Mouse (Mus musculus) cortical plate, adult 2 months (tissue): Measurements from ENCODE around the gene Arl4a. TPM values are rescaled to one million over a fixed set of nuclear protein-coding genes. Genes with fewer than 3 reads are reported as not detected.

Experiments used
- H3K27ac ChIP-seq: fragments of 200-500 bp; 2 replicates; pipeline ENCODE4 v1.5.1; 2012; ENCODE audit warnings: low read length, control low read depth, inconsistent platforms; ENCODE audit not compliant: insufficient read depth
- H3K4me1 ChIP-seq: fragments of 200-500 bp; 2 replicates; pipeline ENCODE4 v1.6.1; 2011; ENCODE audit warnings: low read length; ENCODE audit not compliant: control insufficient read depth, insufficient read depth
- H3K4me3 ChIP-seq: fragments of 200-500 bp; 2 replicates; pipeline ENCODE4 v1.5.1; 2011; ENCODE audit warnings: mild to moderate bottlenecking, low read length, control low read depth; ENCODE audit not compliant: insufficient read depth
- CTCF ChIP-seq: fragments of 200-500 bp; IDR thresholded peaks from 2 replicates; pipeline ENCODE4 v1.5.1; 2011; ENCODE audit warnings: mild to moderate bottlenecking, control low read depth, low read length; ENCODE audit not compliant: insufficient read depth; ENCODE audit errors: extremely low read depth
- POLR2A ChIP-seq: fragments of 200-500 bp; IDR thresholded peaks from 2 replicates; pipeline ENCODE4 v1.6.1; 2011; ENCODE audit warnings: mild to moderate bottlenecking, low read length, control low read depth; ENCODE audit not compliant: insufficient read depth; ENCODE audit errors: extremely low read depth
- polyA plus RNA-seq: library from polyadenylated mRNA; depleted of rRNA; stranded (reverse); fragments of >200 nt; gene quantifications from 2 replicates; pipeline ENCODE4 v1.2.3, GENCODE M21; 2012

The Arl4a gene
- polyA plus RNA-seq, 1 experiment: 32.1 TPM

DNA sequence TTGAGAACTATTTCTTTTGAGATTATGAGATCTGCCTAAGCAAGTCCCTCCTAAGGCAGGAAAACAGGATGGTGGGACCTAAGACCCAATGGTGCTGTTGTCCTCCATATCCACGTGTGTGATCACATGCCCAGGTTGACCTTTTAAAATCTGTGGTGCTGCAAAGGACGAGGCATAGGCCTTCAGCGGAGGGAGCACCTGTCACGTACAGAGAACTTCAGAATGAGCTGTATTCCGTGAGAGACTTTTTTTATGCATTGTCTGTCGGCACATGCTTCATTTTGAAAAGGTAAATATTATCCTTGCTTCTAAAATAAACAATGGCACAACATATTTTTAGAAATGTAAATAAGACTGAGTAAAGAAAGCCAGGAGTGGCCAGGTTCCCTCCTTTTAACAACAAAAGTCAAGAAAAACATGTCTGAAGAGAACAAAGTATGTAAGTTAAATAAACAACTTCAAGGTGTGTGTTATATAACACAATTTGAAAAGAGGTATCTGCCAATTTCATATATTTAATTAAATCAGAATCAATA lies 45.0 kb downstream of the Arl4a start:
- Histone ChIP-seq H3K4me1 (no peaks in the 10 kb centered on the region), H3K4me3 (no peak overlapping the region), H3K27ac (no peak overlapping the region)
- TF ChIP-seq CTCF (no peak), POLR2A (no peak)

GRCm38 (mm10) chr12:39990830-39991780 lies 46.7 kb downstream of the Arl4a start:
- H3K4me1 ChIP-seq: no peaks in the 10 kb centered on the region
- TF ChIP-seq CTCF: no peak
- TF ChIP-seq POLR2A: no peak
- H3K27ac ChIP-seq: no peak overlapping the region
- no peak overlapping the region for H3K4me3 ChIP-seq

- Histone ChIP-seq H3K27ac (no peak overlapping the region), H3K4me1 (no peaks in the 10 kb centered on the region), H3K4me3 (no peak overlapping the region)
- TF ChIP-seq POLR2A (no peak), CTCF (no peak)
Measured at GRCm38 (mm10) chr12:39989136-39989535, 48.7 kb downstream of the Arl4a start.

- no peaks in the 10 kb centered on the region for H3K4me1 ChIP-seq
- no peak overlapping the region for H3K27ac ChIP-seq
- TF ChIP-seq CTCF (no peak), POLR2A (no peak)
- no peak overlapping the region for H3K4me3 ChIP-seq
Measured at GRCm38 (mm10) chr12:39987177-39987576, 50.6 kb downstream of the Arl4a start.

DNA sequence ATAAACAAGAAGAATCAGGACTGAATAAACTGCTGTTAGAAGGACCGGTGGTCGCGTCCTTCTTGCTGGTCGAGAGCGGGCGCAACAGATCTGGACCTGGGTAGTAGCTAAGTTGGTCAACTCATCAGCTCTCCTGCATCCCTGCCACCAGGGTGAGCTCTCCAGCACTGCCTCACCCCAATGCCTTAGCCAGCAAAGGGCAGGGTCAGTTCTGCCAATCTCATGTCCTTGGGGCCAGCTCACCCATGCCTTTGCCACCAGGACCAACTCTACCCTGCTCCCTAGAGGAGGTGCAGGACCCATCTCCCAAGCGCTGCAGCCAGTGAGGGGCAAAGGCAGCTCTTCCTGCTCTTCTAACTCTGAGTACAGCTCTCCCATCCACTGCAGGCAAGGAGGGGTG lies 52.2 kb downstream of the Arl4a start:
- no peak overlapping the region for H3K27ac ChIP-seq
- no peaks in the 10 kb centered on the region for H3K4me1 ChIP-seq
- H3K4me3 ChIP-seq: no peak overlapping the region
- no peak for TF ChIP-seq CTCF
- TF ChIP-seq POLR2A: no peak

DNA sequence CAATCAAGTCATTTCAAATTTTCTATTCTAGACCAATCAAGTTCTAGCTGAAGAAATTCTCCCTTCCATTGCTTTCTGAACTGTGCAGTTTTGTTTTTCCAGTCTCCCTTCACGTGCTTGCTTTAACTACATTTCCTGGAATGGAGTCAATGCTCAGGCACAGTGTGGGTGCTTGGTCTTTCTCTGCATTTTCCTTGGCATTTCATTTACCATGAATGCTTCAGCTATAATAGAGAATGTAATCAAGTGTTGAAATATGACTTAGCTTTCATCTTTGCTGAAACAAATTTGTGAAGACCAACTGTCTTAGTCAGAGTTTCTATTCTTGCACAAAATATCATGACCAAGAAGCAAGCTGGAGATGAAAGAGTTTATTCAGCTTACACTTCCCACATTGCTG lies 58.0 kb downstream of the Arl4a start:
- TF ChIP-seq CTCF: no peak
- TF ChIP-seq POLR2A: no peak
- no peak overlapping the region for H3K4me3 ChIP-seq
- H3K27ac ChIP-seq: no peak overlapping the region
- H3K4me1 ChIP-seq: peaks cover 3% of the 10 kb centered on the region

DNA sequence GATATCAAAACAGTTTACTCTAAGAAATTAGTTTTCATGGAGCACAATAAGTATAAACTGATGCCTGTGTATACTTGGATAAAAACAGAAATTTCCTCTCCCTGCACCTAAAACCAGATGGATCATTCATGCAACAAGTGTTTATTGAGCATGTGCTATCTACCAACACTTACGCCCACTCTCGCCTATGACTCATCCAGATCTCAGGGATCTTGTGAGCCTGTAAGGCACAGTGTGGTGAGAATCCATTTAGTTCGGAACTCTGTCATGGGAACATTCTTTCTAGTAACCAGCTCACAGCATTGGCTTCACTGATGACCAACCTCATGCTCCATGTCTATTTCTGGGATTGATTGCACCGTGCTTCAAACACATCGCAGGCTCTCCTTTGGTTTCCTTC lies 58.8 kb downstream of the Arl4a start:
- H3K4me1 ChIP-seq: peaks cover 3% of the 10 kb centered on the region
- no peak overlapping the region for H3K27ac ChIP-seq
- no peak overlapping the region for H3K4me3 ChIP-seq
- TF ChIP-seq CTCF (no peak), POLR2A (no peak)

- Histone ChIP-seq H3K4me1 (peaks cover 3% of the 10 kb centered on the region), H3K4me3 (no peak overlapping the region), H3K27ac (no peak overlapping the region)
- TF ChIP-seq POLR2A (no peak), CTCF (no peak)
Measured at GRCm38 (mm10) chr12:39977996-39978590, 59.7 kb downstream of the Arl4a start.

DNA sequence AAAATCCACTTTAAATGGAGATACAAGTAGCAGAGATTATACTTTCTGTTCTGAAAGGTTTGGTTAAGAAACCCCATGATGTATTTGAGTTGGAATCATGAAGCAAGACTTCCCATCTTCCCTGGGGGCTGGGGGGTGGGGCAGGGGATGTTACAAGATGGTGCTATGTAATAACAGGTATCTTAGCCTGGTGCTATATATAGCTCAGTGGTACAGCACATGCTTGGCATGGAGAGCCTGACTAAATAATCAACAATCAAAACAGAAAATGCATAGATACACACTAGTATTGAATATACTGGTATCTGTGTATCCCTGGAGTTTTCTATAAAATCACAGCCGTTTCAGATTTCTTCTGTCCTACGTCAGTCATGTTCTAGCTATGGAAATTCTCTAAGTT lies 61.4 kb downstream of the Arl4a start:
- TF ChIP-seq POLR2A (no peak), CTCF (no peak)
- Histone ChIP-seq H3K4me3 (no peak overlapping the region), H3K27ac (peak overlapping the region; percentile 53; the same call in 1 of the 2 replicates), H3K4me1 (peaks cover 3% of the 10 kb centered on the region)
